Mouse (Mus musculus) stomach, postnatal 0 days (tissue): ENCODE measurements around the gene Slc41a1.

Source experiments
- CTCF ChIP-seq: IDR thresholded peaks from 2 replicates; pipeline ENCODE4 v1.5.1; 2016; ENCODE audit warnings: antibody characterized with exemption, low read depth, mild to moderate bottlenecking, moderate library complexity
- EP300 ChIP-seq: optimal IDR thresholded peaks from 2 replicates; pipeline ENCODE3; 2016; ENCODE audit warnings: antibody characterized with exemption

DNA sequence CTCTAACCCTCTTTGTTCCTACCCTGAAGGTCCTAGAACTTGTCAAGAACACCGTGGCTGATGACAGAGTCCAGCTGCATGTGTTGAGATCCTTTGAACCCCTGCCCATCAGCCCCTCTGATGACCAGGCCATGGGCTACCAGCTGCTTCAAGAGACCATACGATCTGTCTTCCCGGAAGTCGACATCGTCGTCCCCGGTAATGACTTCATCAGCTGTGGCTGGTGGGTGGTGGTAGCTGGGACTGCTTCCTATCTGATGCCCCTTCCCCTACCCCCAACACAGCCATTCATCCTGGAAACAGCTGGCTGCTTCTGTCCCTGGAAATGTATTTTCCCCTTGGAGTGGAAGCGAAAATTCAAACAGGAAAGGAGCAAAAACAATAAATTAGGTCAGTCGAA is 15.3 kb upstream of the Slc41a1 start:
- TF ChIP-seq CTCF, result no peak
- no peak for TF ChIP-seq EP300
